ENCODE assay signal across 23 mouse cellular contexts in genomic region chr7:124557213-124557612, GRCm38 (mm10).
"Had no signal": no experiment of that assay in that cellular context is flagged by ENCODE, and none has a peak within 500 bp of the region (broad histone marks: within the 10 kb centered on the region; RNA-seq: fewer than 3 reads in every experiment).

No protein-coding gene starts in this region.

- H3K9ac ChIP-seq: limb, embryonic 13.5 days; liver, embryonic 13.5 days; lung, embryonic 14.5 days; midbrain, embryonic 13.5 days; neural tube, embryonic 13.5 days had no signal

- H3K27ac ChIP-seq: layer of hippocampus, adult 2 months; limb, embryonic 10.5 days; limb, embryonic 13.5 days; liver, embryonic 13.5 days; midbrain, embryonic 10.5 days; midbrain, embryonic 13.5 days; neural tube, embryonic 13.5 days had no signal

- DNase-seq: kidney, adult 11 months; kidney, postnatal 10 days; kidney, postnatal 4 days; layer of hippocampus, adult 9-11 months; liver; liver, embryonic 13.5 days; lung, embryonic 14.5 days; lung, postnatal 36 days; retina, postnatal 1 day; right cerebral cortex, postnatal 25 days; spleen, adult 18-20 months; thymus, adult 18-20 months; thymus, postnatal 36 days had no signal

- H3K4me3 ChIP-seq: layer of hippocampus, adult 2 months; limb, embryonic 10.5 days; limb, embryonic 13.5 days; liver, embryonic 13.5 days; megakaryocyte, embryonic 14.5 days; midbrain, embryonic 10.5 days; midbrain, embryonic 13.5 days; myocyte; neural tube, embryonic 13.5 days had no signal

- H3K9me3 ChIP-seq: limb, embryonic 10.5 days; limb, embryonic 13.5 days; liver, embryonic 13.5 days; midbrain, embryonic 10.5 days; midbrain, embryonic 13.5 days had no signal

- H3K4me2 ChIP-seq: limb, embryonic 13.5 days; liver, embryonic 13.5 days; lung, embryonic 14.5 days; midbrain, embryonic 13.5 days; neural tube, embryonic 13.5 days had no signal

- ATAC-seq: lung, postnatal 0 days; midbrain, embryonic 13.5 days; midbrain, embryonic 16.5 days had no signal

- H3K4me1 ChIP-seq: limb, embryonic 10.5 days; limb, embryonic 13.5 days; liver, embryonic 13.5 days; megakaryocyte, embryonic 14.5 days; midbrain, embryonic 10.5 days; midbrain, embryonic 13.5 days; neural tube, embryonic 13.5 days had no signal

- H3K27me3 ChIP-seq: limb, embryonic 13.5 days; liver, embryonic 13.5 days; megakaryocyte, embryonic 14.5 days; midbrain, embryonic 13.5 days; neural tube, embryonic 13.5 days had no signal

- H3K36me3 ChIP-seq: limb, embryonic 10.5 days; limb, embryonic 13.5 days; liver, embryonic 13.5 days; midbrain, embryonic 10.5 days; midbrain, embryonic 13.5 days; neural tube, embryonic 13.5 days had no signal
